Mouse (Mus musculus) A20 (cell line): Measurements from ENCODE around the gene Hyls1.
"Not testable (repeated sequence)": the region's sequence is repeated elsewhere in the genome, so short reads cannot be mapped to it uniquely, and the experiment has no call there.

Experiments used
- DNase-seq: peaks from one replicate; pipeline ENCODE4 v3.0.0-alpha.2; 2011; ENCODE audit warnings: low read depth, low spot score

The Hyls1 gene

DNA sequence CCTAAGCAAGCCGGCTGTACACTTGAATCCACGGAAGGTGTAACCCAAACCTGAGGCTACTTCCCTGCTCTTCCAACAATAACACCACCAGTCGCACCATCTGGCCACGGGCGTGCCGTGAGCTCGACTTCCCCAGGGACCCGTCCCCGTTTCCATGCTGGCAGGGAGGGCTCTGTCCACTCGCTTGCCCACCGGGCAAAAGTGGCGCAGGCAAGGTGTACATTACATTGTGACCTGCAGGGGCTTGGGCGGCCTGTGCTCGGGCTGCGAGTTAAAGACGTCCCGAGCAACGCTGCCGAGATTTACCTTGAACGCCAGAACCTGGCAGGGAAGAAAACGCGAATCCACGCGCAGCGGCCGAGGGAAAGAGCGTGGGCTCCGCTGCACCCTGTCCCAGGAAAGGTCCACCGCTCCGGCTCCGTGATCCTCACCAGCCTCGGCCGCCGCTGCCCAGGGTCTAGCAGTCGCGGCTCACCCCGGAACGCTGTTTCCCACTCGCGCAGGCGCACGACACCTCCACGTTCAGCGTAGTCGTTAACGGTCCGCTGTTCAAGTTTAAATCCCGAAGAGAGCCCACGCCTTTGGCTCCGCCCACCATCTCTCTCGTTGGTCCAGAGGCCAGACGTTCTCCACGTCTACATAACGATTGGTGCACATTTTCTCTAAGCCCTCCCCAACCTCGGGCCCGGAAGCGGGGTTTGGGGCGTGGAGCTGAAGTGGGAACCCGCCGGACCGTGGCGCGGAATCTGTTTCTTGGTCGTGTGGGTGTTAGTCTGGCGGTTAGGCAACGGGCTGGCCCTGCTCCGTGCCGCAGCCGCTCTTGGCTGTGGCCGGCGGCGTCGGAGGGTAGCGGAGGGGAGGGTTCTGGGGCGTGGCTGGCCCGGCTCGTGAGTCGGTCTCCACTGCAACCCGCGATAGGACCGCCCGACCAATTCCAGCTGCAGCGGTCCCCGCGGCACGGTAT is at the start of gene Hyls1, which contains the start of gene Pate2:
Gene Hyls1 (minus strand): TSS at position 828 of the 964 bp plus-strand sequence.
Gene Pate2 (plus strand): TSS at position 714 of the 964 bp plus-strand sequence.
- DNase-seq: peak; percentile 98

DNA sequence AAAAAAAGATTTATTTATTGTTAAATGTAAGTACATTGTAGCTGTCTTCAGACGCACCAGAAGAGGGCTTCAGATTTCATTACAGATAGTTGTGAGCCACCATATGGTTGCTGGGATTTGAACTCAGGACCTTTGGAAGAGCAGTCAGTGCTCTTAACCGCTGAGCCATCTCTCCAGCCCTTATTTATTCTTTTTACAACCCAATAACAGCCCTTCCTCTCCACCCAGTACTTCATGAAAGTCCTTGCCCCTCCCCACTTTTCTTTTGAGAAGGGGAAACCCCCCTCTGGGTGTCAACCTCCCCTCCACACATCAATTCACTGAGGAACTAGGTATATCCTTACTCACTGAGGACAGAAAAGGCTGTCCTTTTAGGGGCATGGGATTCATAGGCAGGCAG is 46.6 kb upstream of the Hyls1 start:
- DNase-seq: not testable (repeated sequence)

DNA sequence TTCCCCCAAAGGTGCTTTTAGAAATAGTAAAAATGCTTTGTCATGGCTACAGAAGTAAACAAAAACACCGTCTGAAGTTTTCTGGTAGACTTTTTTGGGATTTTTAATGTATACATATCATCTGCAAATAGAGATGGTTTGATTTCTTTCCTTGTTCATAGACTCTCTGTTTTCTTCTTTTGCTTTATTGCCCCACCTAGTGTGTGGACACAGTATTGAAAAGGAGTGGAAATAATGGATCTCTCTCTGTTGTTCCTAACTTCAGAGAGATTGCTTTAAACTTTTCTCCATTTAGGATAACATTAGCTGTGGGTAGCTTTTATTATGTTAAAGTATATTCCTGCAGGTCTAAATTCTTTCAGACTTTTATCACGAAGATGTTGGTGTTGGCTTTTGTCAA is 43.8 kb upstream of the Hyls1 start:
- DNase-seq: peak; percentile 5

GRCm38 (mm10) chr9:35611841-35612240 is 41.6 kb upstream of the Hyls1 start, which contains the start of gene Pate4:
Pate4 (minus strand) TSS chr9:35611941.
- no peak for DNase-seq

GRCm38 (mm10) chr9:35607647-35608405 is 37.6 kb upstream of the Hyls1 start:
- DNase-seq: no peak

GRCm38 (mm10) chr9:35592903-35593302 is 22.7 kb upstream of the Hyls1 start:
- DNase-seq: peak; percentile 44

- no peak for DNase-seq
Observed at GRCm38 (mm10) chr9:35587674-35588073, 17.5 kb upstream of the Hyls1 start.

- DNase-seq: no peak
Observed at GRCm38 (mm10) chr9:35574416-35574815, 4.2 kb upstream of the Hyls1 start.

DNA sequence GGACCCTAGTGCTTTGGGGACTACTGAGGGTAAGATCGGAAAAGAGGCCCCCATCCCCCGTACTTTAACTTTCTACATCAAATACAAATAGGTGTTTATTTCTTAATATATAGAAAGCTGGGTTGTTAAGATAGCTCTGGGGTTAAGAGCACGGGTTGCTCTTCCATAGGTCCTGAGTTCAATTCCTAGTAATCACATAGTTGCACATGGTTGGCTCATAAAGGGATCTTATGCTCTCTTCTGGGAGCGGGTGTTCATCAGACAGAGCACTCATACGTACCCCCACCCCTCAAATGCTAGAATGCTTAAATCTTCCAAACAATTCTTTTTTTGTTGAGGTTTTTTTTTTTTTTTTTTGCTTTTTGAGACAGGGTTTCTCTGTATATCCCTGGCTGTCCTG is 465 bp upstream of the Hyls1 start:
- no peak for DNase-seq

- no peak for DNase-seq
Observed at GRCm38 (mm10) chr9:35567995-35568394, 2.2 kb downstream of the Hyls1 start.

- DNase-seq: no peak
Observed at GRCm38 (mm10) chr9:35564536-35565240, 5.5 kb downstream of the Hyls1 start.

DNA sequence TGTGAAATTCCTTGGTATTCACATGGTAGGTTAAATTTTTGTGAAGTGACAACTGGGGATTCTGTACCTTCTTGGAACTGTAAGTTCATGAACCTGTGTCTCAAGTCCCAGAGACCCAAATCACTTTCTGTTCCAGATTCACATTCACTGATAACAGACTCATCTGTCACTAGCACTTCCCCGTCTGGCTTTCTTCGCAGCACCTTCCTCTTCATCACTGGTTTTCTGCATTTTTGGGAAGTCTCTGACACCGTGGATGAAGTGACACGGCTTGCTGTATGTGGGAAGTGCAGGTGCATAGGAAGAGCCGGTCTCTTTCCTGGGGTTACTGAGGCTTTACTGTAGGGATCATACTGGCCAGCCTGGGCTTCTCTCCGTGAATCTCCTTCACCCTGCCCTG is 8.6 kb downstream of the Hyls1 start:
- DNase-seq: peak; percentile 38

- DNase-seq: no peak
Observed at GRCm38 (mm10) chr9:35561076-35561475, 9.1 kb downstream of the Hyls1 start.

GRCm38 (mm10) chr9:35559009-35559890 is 10.9 kb downstream of the Hyls1 start:
- peak; percentile 95 for DNase-seq

DNA sequence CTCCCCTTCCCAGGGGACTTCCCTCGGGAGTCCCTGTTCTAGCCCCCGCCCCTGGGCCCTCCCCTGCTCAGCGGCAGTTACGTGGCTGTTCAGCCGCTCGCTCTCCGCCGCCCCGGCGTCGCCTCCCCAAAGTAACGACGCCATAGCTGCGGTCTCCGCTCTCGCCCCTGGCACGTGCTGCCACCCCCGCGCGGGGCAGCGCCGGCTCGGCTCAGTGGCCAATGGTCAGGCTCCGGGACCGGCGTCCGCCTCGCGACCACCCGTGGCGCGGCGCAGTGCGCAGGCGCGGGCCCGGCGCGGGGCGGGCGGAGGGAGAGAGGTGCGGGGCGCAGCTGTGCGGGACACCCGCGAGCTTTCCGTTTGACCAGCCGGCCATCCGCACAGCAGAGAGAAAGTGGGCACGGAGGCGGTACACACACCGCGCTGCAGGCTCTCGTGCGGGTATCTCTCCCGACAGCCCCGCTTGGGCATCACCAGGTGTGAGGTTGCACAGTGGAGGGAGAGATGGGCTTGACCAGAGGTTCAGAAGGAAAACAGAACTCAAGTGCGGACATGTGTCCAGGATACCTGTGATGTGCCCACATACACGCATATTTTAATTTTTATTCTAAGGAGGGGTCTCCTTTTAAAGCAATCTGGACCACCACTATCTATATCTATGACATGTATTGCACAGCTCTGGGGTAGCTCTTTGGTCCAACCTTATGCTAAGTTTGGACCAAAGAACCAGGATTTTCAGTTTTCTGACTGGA is 11.8 kb downstream of the Hyls1 start, which contains the start of the genes Ddx25 and Pus3:
Gene Ddx25 (minus strand): TSS at position 272 of the 752 bp plus-strand sequence.
Gene Pus3 (plus strand): TSS at position 339 of the 752 bp plus-strand sequence.
- DNase-seq: peak; percentile 83

GRCm38 (mm10) chr9:35556494-35557102 is 13.6 kb downstream of the Hyls1 start:
- no peak for DNase-seq

GRCm38 (mm10) chr9:35548455-35548854 is 21.7 kb downstream of the Hyls1 start:
- no peak for DNase-seq

DNA sequence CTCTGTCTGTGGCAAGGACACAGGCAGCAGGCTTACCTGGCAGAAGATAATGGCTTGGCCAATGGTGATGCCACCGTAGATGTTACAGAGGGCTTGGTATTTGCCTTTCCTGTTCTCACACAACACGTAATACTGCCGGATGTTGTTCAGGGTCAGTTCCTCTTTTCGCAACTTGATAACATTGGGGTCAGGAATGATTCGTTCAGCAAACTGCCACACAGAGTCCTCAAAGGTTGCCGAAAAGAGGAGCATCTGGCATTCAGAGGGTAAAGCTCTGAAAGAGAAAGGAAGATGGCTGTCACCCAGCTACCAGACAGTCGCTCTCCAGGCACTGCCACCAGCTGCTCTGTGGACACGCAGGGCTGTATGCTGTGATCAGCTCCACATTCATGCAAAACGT is 23.5 kb downstream of the Hyls1 start:
- peak; percentile 80 for DNase-seq

DNA sequence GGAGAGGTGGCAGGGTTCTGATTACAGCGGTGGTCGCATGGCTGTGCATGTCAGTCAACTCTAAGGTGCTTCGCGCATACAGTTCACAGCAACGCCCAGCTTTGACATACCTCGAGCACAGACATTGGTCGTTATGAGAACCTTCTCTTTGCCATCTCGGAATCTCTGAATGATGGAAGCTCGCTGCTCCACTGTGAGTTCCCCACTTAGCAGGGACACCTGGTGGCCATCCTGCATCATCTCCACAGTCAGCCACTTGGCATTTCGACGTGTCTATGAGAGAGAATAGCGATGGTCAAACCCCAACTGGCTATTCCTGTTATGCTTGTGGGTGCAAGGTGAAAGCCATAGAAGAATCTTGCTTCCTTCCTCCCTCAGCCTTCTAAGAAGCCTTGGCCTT is 24.5 kb downstream of the Hyls1 start:
- no peak for DNase-seq
